Comparison of ENCODE assay signal across 11 mouse cellular contexts in genomic region chr13:113864278-113864677, GRCm38 (mm10).
DNase-seq lines count a peak whose midpoint lies in the region; ATAC-seq lines count a peak whose summit lies in the region.
"Had no signal": no experiment of that assay in that cellular context is flagged by ENCODE, and none has a peak within 500 bp of the region (broad histone marks: within the 10 kb centered on the region; RNA-seq: fewer than 3 reads in every experiment).

No protein-coding gene starts in this region.

- H3K9me3 ChIP-seq in midbrain, embryonic 10.5 days (replicated peaks) = no peaks in the 10 kb centered on the region
- H3K9me3 ChIP-seq in midbrain, embryonic 13.5 days = no peaks in the 10 kb centered on the region
- H3K9me3 ChIP-seq in midbrain, embryonic 14.5 days (ENCODE audit: control insufficient read depth, low read length) = no peaks in the 10 kb centered on the region
- H3K9me3 ChIP-seq: embryonic facial prominence, embryonic 15.5 days; limb, embryonic 15.5 days had no signal

- no peak overlapping the region for H3K4me3 ChIP-seq in midbrain, embryonic 10.5 days
- no peak overlapping the region for H3K4me3 ChIP-seq in midbrain, embryonic 13.5 days (replicated peaks)
- no peak overlapping the region for H3K4me3 ChIP-seq in midbrain, embryonic 14.5 days (replicated peaks; ENCODE audit: low read depth, low read length)
- H3K4me3 ChIP-seq: embryonic facial prominence, embryonic 15.5 days; heart, adult 2 months; limb, embryonic 15.5 days had no signal

- peak overlapping the region; percentile 40 for H3K27ac ChIP-seq in midbrain, embryonic 10.5 days (replicated peaks)
- no peak overlapping the region for H3K27ac ChIP-seq in midbrain, embryonic 13.5 days
- H3K27ac ChIP-seq in midbrain, embryonic 14.5 days (replicated peaks; ENCODE audit: low read depth, low read length) = no peak overlapping the region
- H3K27ac ChIP-seq: embryonic facial prominence, embryonic 15.5 days; heart, adult 2 months; limb, embryonic 15.5 days had no signal

- WGBS in midbrain, embryonic 10.5 days = 75% methylated on average over 7 of the region's 7 CpGs
- WGBS in midbrain, embryonic 13.5 days = 67% methylated on average over 7 of the region's 7 CpGs
- 74% methylated on average over 7 of the region's 7 CpGs for WGBS in midbrain, embryonic 14.5 days

- no peak overlapping the region for H3K4me2 ChIP-seq in midbrain, embryonic 13.5 days (replicated peaks)
- H3K4me2 ChIP-seq in midbrain, embryonic 14.5 days (ENCODE audit: low read length) = no peak overlapping the region
- H3K4me2 ChIP-seq: embryonic facial prominence, embryonic 15.5 days; limb, embryonic 15.5 days had no signal

- H3K27me3 ChIP-seq in midbrain, embryonic 10.5 days (ENCODE audit: low read depth, poor library complexity, severe bottlenecking) = no peaks in the 10 kb centered on the region
- H3K27me3 ChIP-seq in midbrain, embryonic 13.5 days = no peaks in the 10 kb centered on the region
- H3K27me3 ChIP-seq in midbrain, embryonic 14.5 days (ENCODE audit: control insufficient read depth, insufficient read depth, low read length) = no peaks in the 10 kb centered on the region
- H3K27me3 ChIP-seq: embryonic facial prominence, embryonic 15.5 days; limb, embryonic 15.5 days had no signal

- intact Hi-C loops in heart, postnatal 36 days (cut with DNase I) = loop anchor here (2.0 to 10.0 kb wide), 2 partner anchors 223 to 819 kb away; partner anchors contain the start of gene Gpx8

- ATAC-seq in midbrain, embryonic 13.5 days = no peak
- no peak for ATAC-seq in midbrain, embryonic 14.5 days (ENCODE audit: low FRiP score, low TSS enrichment)

- DNase-seq in heart, adult 11 months = peak; percentile 82
- DNase-seq in heart, postnatal 36 days = no peak
- no peak for DNase-seq in midbrain, embryonic 10.5 days (ENCODE audit: low spot score)
- peak; percentile 33 to 58 for DNase-seq in kidney, postnatal 36 days
- peak; percentile 49 to 51 for DNase-seq in lung, postnatal 4 days
- DNase-seq in left cerebral cortex, adult 18-20 months (ENCODE audit: low spot score in 2 of 2) = no peak
- DNase-seq in midbrain, embryonic 14.5 days = no peak

- no peaks in the 10 kb centered on the region for H3K36me3 ChIP-seq in midbrain, embryonic 10.5 days
- H3K36me3 ChIP-seq in midbrain, embryonic 13.5 days = no peaks in the 10 kb centered on the region
- H3K36me3 ChIP-seq in midbrain, embryonic 14.5 days (ENCODE audit: control insufficient read depth, insufficient read depth, low read length) = no peaks in the 10 kb centered on the region
- H3K36me3 ChIP-seq: embryonic facial prominence, embryonic 15.5 days; limb, embryonic 15.5 days had no signal

- H3K9ac ChIP-seq in midbrain, embryonic 13.5 days (replicated peaks) = no peak overlapping the region
- H3K9ac ChIP-seq in midbrain, embryonic 14.5 days (replicated peaks; ENCODE audit: low read length) = no peak overlapping the region
- H3K9ac ChIP-seq: embryonic facial prominence, embryonic 15.5 days; limb, embryonic 15.5 days had no signal

- peaks cover 12% of the 10 kb centered on the region for H3K4me1 ChIP-seq in midbrain, embryonic 10.5 days
- H3K4me1 ChIP-seq in midbrain, embryonic 13.5 days (replicated peaks) = peaks cover 10% of the 10 kb centered on the region
- no peaks in the 10 kb centered on the region for H3K4me1 ChIP-seq in midbrain, embryonic 14.5 days (ENCODE audit: control insufficient read depth, insufficient read depth, low read length)
- H3K4me1 ChIP-seq: embryonic facial prominence, embryonic 15.5 days had no signal

Comparison
In these comparisons a context has a peak if more than half of its experiments do, and no peak if none do; other contexts are left out.
1. DNase-seq: peak in heart, adult 11 months (single experiment), kidney, postnatal 36 days (2 of 2) and lung, postnatal 4 days (2 of 2); none in heart, postnatal 36 days (0 of 2), midbrain, embryonic 10.5 days (single experiment), left cerebral cortex, adult 18-20 months (0 of 2) and midbrain, embryonic 14.5 days (single experiment).